Mouse (Mus musculus) adrenal gland, postnatal 25 days (tissue): ENCODE results near the gene Abcb1b. TPM values are rescaled to one million over a fixed set of nuclear protein-coding genes. Genes with fewer than 3 reads are reported as not detected.
"Not testable (repeated sequence)": the region's sequence is repeated elsewhere in the genome, so short reads cannot be mapped to it uniquely, and the experiment has no call there.

ENCODE experiments used
- DNase-seq: peaks from one replicate; pipeline ENCODE4 v3.0.0; 2021; ENCODE audit warnings: mixed read lengths
- total RNA-seq: library from RNA; stranded (reverse); gene quantifications from 2 replicates; pipeline ENCODE4 v1.2.3, GENCODE M21; 2021

Gene Abcb1b
- total RNA-seq, 1 experiment from 2014 or later, result 2,571 TPM

GRCm38 (mm10) chr5:8863580-8864337 lies 65.8 kb downstream of the Abcb1b start:
- no peak for DNase-seq

GRCm38 (mm10) chr5:8865630-8866029 lies 67.7 kb downstream of the Abcb1b start:
- not testable (repeated sequence) for DNase-seq

- DNase-seq, result no peak
Observed at GRCm38 (mm10) chr5:8866366-8866765, 68.4 kb downstream of the Abcb1b start.

- DNase-seq, result no peak
Observed at GRCm38 (mm10) chr5:8868019-8868418, 70.1 kb downstream of the Abcb1b start.

GRCm38 (mm10) chr5:8872979-8873915 lies 75.3 kb downstream of the Abcb1b start:
- DNase-seq, result no peak

GRCm38 (mm10) chr5:8877086-8877485 lies 79.1 kb downstream of the Abcb1b start:
- DNase-seq, result no peak

- DNase-seq, result no peak
Observed at GRCm38 (mm10) chr5:8877800-8878199, 79.9 kb downstream of the Abcb1b start.

GRCm38 (mm10) chr5:8885837-8886236 lies 87.9 kb downstream of the Abcb1b start:
- DNase-seq, result no peak

- DNase-seq, result peak; percentile 69
Observed at GRCm38 (mm10) chr5:8893300-8894103, 95.6 kb downstream of the Abcb1b start, which contains the start of gene Abcb4. Abcb4 (plus strand) TSS chr5:8893717.

- DNase-seq, result no peak
Observed at GRCm38 (mm10) chr5:8894104-8894425, 96.1 kb downstream of the Abcb1b start.

GRCm38 (mm10) chr5:8894641-8895490 lies 96.9 kb downstream of the Abcb1b start:
- DNase-seq, result no peak

GRCm38 (mm10) chr5:8896198-8896597 lies 98.3 kb downstream of the Abcb1b start:
- DNase-seq, result no peak

- DNase-seq, result no peak
Observed at GRCm38 (mm10) chr5:8898246-8898645, 100.3 kb downstream of the Abcb1b start.

GRCm38 (mm10) chr5:8901001-8901400 lies 103.1 kb downstream of the Abcb1b start:
- no peak for DNase-seq

GRCm38 (mm10) chr5:8902141-8902817 lies 104.3 kb downstream of the Abcb1b start:
- no peak for DNase-seq

GRCm38 (mm10) chr5:8904539-8904938 lies 106.6 kb downstream of the Abcb1b start:
- DNase-seq, result no peak

- DNase-seq, result no peak
Observed at GRCm38 (mm10) chr5:8911567-8912198, 113.7 kb downstream of the Abcb1b start.
